Mouse (Mus musculus): ENCODE results near the gene Gm3106.
"Not testable (repeated sequence)": the region's sequence is repeated elsewhere in the genome, so short reads cannot be mapped to it uniquely, and the experiment has no call there.

Gm3106 gene

GRCm38 (mm10) chr5:94217705-94218104 is at the start of gene Gm3106:
Gene Gm3106, plus strand, starts transcription at chr5:94218005.
- not testable (repeated sequence) for DNase-seq (ENCODE audit: low spot score in 2 of 2)

Measured in frontal cortex, postnatal 36 days (tissue).